ENCODE assay signal across 8 mouse cellular contexts in genomic region chr2:174284011-174284410, GRCm38 (mm10). TPM values are rescaled to one million over a fixed set of nuclear protein-coding genes. Genes with fewer than 3 reads are reported as not detected.
DNase-seq lines count a peak whose midpoint lies in the region; ATAC-seq lines count a peak whose summit lies in the region.

Gene Gnas (plus strand): TSS chr2:174284320.

- H3K9me3 ChIP-seq in forebrain, embryonic 11.5 days (ENCODE audit: control insufficient read depth, low read length) = peaks cover 22% of the 10 kb centered on the region; the same call in 1 of the 2 replicates

- no peak within 1 kb of the TSS for H3K27ac ChIP-seq in forebrain, embryonic 11.5 days (ENCODE audit: low read depth, low read length)

- H3K4me2 ChIP-seq in forebrain, embryonic 11.5 days (ENCODE audit: low read depth, low read length, severe bottlenecking) = peak within 1 kb of the TSS; percentile 52

- peak; percentile 81 for DNase-seq in ES-CJ7 (ENCODE audit: low read depth, low spot score)
- peak; percentile 39 for DNase-seq in adrenal gland, adult 2 months
- peak; percentile 81 for DNase-seq in forebrain, embryonic 11.5 days (ENCODE audit: low spot score)
- DNase-seq in heart, postnatal 14 days = peak; percentile 34 to 54
- DNase-seq in layer of hippocampus, postnatal 25 days (ENCODE audit: extremely low spot score in 1 of 2, low spot score in 1 of 2) = peak; percentile 36 to 39
- DNase-seq in lung, postnatal 14 days = peak; percentile 30
- DNase-seq in right cerebral cortex, postnatal 10 days (ENCODE audit: low spot score in 2 of 2) = peak; percentile 59 to 71
- no peak for DNase-seq in spleen, postnatal 36 days (ENCODE audit: low spot score in 2 of 2)

- peaks cover 1% of the 10 kb centered on the region; the same call in 1 of the 2 replicates for H3K4me1 ChIP-seq in forebrain, embryonic 11.5 days (replicated peaks; ENCODE audit: control insufficient read depth, insufficient read depth, low read length)

- peak; percentile 55 for ATAC-seq in forebrain, embryonic 11.5 days (replicated peaks; ENCODE audit: low FRiP score)

- H3K27me3 ChIP-seq in forebrain, embryonic 11.5 days (ENCODE audit: control insufficient read depth, insufficient read depth, low read length) = peaks cover 40% of the 10 kb centered on the region

- H3K36me3 ChIP-seq in forebrain, embryonic 11.5 days (ENCODE audit: control insufficient read depth, insufficient read depth, low read length) = peaks cover 29% of the 10 kb centered on the region

- intact Hi-C loops in heart, postnatal 14 days (cut with DNase I) = loop anchor here (5.0 to 10.0 kb wide), 3 partner anchors 697 to 1099 kb away; no protein-coding TSS in a partner anchor

- WGBS in forebrain, embryonic 11.5 days = 43% methylated on average over 19 of the region's 19 CpGs

- H3K9ac ChIP-seq in forebrain, embryonic 11.5 days (ENCODE audit: low read length) = no peak within 1 kb of the TSS

- peak within 1 kb of the TSS; percentile 22 for H3K4me3 ChIP-seq in forebrain, embryonic 11.5 days (ENCODE audit: low read depth, low read length)

RNA-seq across cellular contexts. Expression of gene Gnas, which starts in this region (rescaled TPM):
- total RNA-seq in adrenal gland, adult 2 months (2021) = 1,000 to 10,000 TPM; 2,774 to 2,898 TPM
- polyA plus RNA-seq in adrenal gland, adult 2 months (2012; rRNA removed) = 1,329 and 1,576 TPM in 2 replicates
- 1,123 and 1,194 TPM in 2 replicates for polyA plus RNA-seq in forebrain, embryonic 11.5 days (2014; fragmentation: Nextera tagmentation; extraction: Ambion mirVana)
- 1,000 to 10,000 TPM; 1,353 to 1,383 TPM for total RNA-seq in heart, postnatal 14 days (2021)
- 1,000 to 10,000 TPM; 1,728 to 1,971 TPM for total RNA-seq in layer of hippocampus, postnatal 25 days (2021)

Comparison
In these comparisons a context has a peak if more than half of its experiments do, and no peak if none do; other contexts are left out.
1. DNase-seq: peak in ES-CJ7 (single experiment), adrenal gland, adult 2 months (single experiment), forebrain, embryonic 11.5 days (single experiment), heart, postnatal 14 days (2 of 2), layer of hippocampus, postnatal 25 days (2 of 2), lung, postnatal 14 days (single experiment) and right cerebral cortex, postnatal 10 days (2 of 2); none in spleen, postnatal 36 days (0 of 2).